Mouse (Mus musculus): ENCODE results near the gene Rbbp4. TPM values are rescaled to one million over a fixed set of nuclear protein-coding genes. Genes with fewer than 3 reads are reported as not detected.

Rbbp4 gene
- polyA plus RNA-seq, 1 experiment from 2014 or later, result 159 TPM

GRCm38 (mm10) chr4:129286001-129286682, 49.0 kb downstream of the Rbbp4 start:
- Histone ChIP-seq H3K4me2 (replicated peaks; ENCODE audit: low read depth, low read length) (no peak overlapping the region), H3K36me3 (ENCODE audit: insufficient read depth, low read length) (no peaks in the 10 kb centered on the region), H3K4me3 (ENCODE audit: low read depth, low read length) (no peak overlapping the region), H3K27me3 (replicated peaks; ENCODE audit: insufficient read depth, low read length) (no peaks in the 10 kb centered on the region), H3K4me1 (ENCODE audit: insufficient read depth, low read depth, low read length) (peaks cover 12% of the 10 kb centered on the region; the same call in 1 of the 2 replicates), H3K9ac (replicated peaks; ENCODE audit: low read depth) (no peak overlapping the region), H3K27ac (ENCODE audit: low read length) (no peak overlapping the region), H3K9me3 (ENCODE audit: low read length) (no peaks in the 10 kb centered on the region)
- TF ChIP-seq CTCF (IDR thresholded peaks at IDR 0.05) (no peak), EP300 (IDR thresholded peaks at IDR 0.05) (no peak)
- DNase-seq (ENCODE audit: low spot score) (peak; percentile 25), ATAC-seq (peak; percentile 51)
- WGBS, result 48% methylated on average over 5 of the region's 5 CpGs

- H3K9ac ChIP-seq (replicated peaks; ENCODE audit: low read depth), result no peak overlapping the region
- ATAC-seq (no peak), DNase-seq (ENCODE audit: low spot score) (no peak)
- H3K4me3 ChIP-seq (ENCODE audit: low read depth, low read length), result no peak overlapping the region
- H3K4me1 ChIP-seq (ENCODE audit: insufficient read depth, low read depth, low read length), result peaks cover 12% of the 10 kb centered on the region; the same call in 1 of the 2 replicates
- H3K4me2 ChIP-seq (replicated peaks; ENCODE audit: low read depth, low read length), result no peak overlapping the region
- H3K36me3 ChIP-seq (ENCODE audit: insufficient read depth, low read length), result no peaks in the 10 kb centered on the region
- no peaks in the 10 kb centered on the region for H3K9me3 ChIP-seq (ENCODE audit: low read length)
- WGBS, result 69% methylated on average over 2 of the region's 2 CpGs
- H3K27me3 ChIP-seq (replicated peaks; ENCODE audit: insufficient read depth, low read length), result no peaks in the 10 kb centered on the region
- H3K27ac ChIP-seq (ENCODE audit: low read length), result no peak overlapping the region
- TF ChIP-seq EP300 (IDR thresholded peaks at IDR 0.05) (no peak), CTCF (IDR thresholded peaks at IDR 0.05) (no peak)
Measured at GRCm38 (mm10) chr4:129284685-129285084, 50.5 kb downstream of the Rbbp4 start.

GRCm38 (mm10) chr4:129283226-129283625, 51.9 kb downstream of the Rbbp4 start:
- 90% methylated on average over 5 of the region's 5 CpGs for WGBS
- no peak overlapping the region for H3K9ac ChIP-seq (replicated peaks; ENCODE audit: low read depth)
- ATAC-seq, result no peak

DNA sequence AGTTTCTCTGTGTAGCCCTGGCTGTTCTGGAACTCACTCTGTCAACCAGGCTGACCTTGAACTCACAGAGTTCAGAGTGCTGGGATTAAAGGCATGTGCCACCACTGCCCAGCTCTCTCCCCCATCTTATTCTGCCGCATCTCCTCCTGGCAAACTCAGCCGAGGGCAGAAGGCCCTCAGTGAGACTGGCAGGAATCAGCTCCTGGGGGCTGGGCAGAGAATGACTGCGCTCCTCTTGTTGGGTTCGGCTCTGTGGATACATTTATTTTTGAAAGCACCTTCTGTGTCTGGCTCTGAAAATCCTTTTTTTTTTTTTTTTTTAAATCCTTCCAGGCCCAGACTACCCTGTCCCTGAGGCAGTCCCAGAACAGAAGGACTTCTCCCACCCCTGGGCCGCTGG, 52.4 kb downstream of the Rbbp4 start:
- H3K9me3 ChIP-seq (ENCODE audit: low read length), result no peaks in the 10 kb centered on the region

More at GRCm38 (mm10) chr4:129283226-129283625, 51.9 kb downstream of the Rbbp4 start:
- Histone ChIP-seq H3K36me3 (ENCODE audit: insufficient read depth, low read length) (no peaks in the 10 kb centered on the region), H3K27ac (ENCODE audit: low read length) (no peak overlapping the region), H3K4me3 (ENCODE audit: low read depth, low read length) (no peak overlapping the region), H3K4me1 (ENCODE audit: insufficient read depth, low read depth, low read length) (peaks cover 12% of the 10 kb centered on the region; the same call in 1 of the 2 replicates), H3K4me2 (replicated peaks; ENCODE audit: low read depth, low read length) (no peak overlapping the region), H3K27me3 (replicated peaks; ENCODE audit: insufficient read depth, low read length) (no peaks in the 10 kb centered on the region), H3K9me3 (ENCODE audit: low read length) (no peaks in the 10 kb centered on the region)
- TF ChIP-seq EP300 (IDR thresholded peaks at IDR 0.05) (no peak), CTCF (IDR thresholded peaks at IDR 0.05) (no peak)
- DNase-seq (ENCODE audit: low spot score), result no peak

DNA sequence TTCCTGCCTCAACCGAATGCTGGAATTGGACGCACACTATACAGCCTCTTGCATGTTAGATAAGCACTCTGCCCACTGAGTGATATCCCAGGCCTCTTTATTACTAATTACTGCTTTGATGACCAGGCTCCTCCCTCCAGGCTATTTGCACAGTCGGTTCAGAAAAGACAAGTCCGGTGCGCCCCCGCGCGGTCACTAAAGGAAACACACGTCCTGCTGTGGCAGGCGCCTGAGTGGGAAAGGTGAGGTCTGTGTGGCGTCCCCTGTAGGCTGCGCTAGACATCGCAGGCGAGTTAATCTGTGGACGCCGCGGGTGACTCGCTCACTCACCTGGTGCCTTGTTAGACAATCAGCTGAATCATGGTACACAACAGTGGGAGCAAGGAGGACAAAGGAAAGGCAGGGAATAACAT, 58.7 kb downstream of the Rbbp4 start:
- Histone ChIP-seq H3K4me1 (ENCODE audit: insufficient read depth, low read depth, low read length) (no peaks in the 10 kb centered on the region), H3K27me3 (replicated peaks; ENCODE audit: insufficient read depth, low read length) (no peaks in the 10 kb centered on the region), H3K4me3 (ENCODE audit: low read depth, low read length) (no peak overlapping the region), H3K9ac (replicated peaks; ENCODE audit: low read depth) (no peak overlapping the region), H3K9me3 (ENCODE audit: low read length) (no peaks in the 10 kb centered on the region), H3K4me2 (replicated peaks; ENCODE audit: low read depth, low read length) (no peak overlapping the region), H3K36me3 (ENCODE audit: insufficient read depth, low read length) (no peaks in the 10 kb centered on the region), H3K27ac (ENCODE audit: low read length) (no peak overlapping the region)
- 2% methylated on average over 18 of the region's 18 CpGs for WGBS
- TF ChIP-seq EP300 (IDR thresholded peaks at IDR 0.05) (no peak), CTCF (IDR thresholded peaks at IDR 0.05) (peak; percentile 100)
- ATAC-seq, result peak; percentile 59
- DNase-seq (ENCODE audit: low spot score), result peak; percentile 96

More for the DNA sequence above, 52.4 kb downstream of the Rbbp4 start:
- Histone ChIP-seq H3K4me3 (ENCODE audit: low read depth, low read length) (no peak overlapping the region), H3K36me3 (ENCODE audit: insufficient read depth, low read length) (no peaks in the 10 kb centered on the region), H3K4me1 (ENCODE audit: insufficient read depth, low read depth, low read length) (peaks cover 12% of the 10 kb centered on the region; the same call in 1 of the 2 replicates), H3K27ac (ENCODE audit: low read length) (no peak overlapping the region), H3K4me2 (replicated peaks; ENCODE audit: low read depth, low read length) (no peak overlapping the region), H3K27me3 (replicated peaks; ENCODE audit: insufficient read depth, low read length) (no peaks in the 10 kb centered on the region), H3K9ac (replicated peaks; ENCODE audit: low read depth) (no peak overlapping the region)
- TF ChIP-seq CTCF (IDR thresholded peaks at IDR 0.05) (no peak), EP300 (IDR thresholded peaks at IDR 0.05) (no peak)
- ATAC-seq (no peak), DNase-seq (ENCODE audit: low spot score) (no peak)
- WGBS, result 72% methylated on average over 5 of the region's 5 CpGs

DNA sequence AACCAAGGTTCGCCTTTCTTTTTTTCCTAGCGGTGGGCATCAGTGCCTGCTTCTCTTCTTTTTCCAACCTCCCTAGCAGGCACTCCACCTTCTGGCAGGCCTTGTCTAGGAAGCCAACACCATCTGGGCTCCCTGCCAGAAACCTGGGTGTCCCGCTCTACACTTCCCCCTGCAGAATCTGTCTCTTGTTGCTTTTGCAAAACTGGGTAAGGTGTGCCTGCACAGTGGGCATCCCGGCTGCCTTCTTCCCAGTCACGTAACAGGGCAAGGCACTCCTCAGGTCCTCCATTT, 62.5 kb downstream of the Rbbp4 start:
- Histone ChIP-seq H3K27me3 (replicated peaks; ENCODE audit: insufficient read depth, low read length) (no peaks in the 10 kb centered on the region), H3K9me3 (ENCODE audit: low read length) (no peaks in the 10 kb centered on the region), H3K27ac (ENCODE audit: low read length) (peak overlapping the region; percentile 20), H3K9ac (replicated peaks; ENCODE audit: low read depth) (no peak overlapping the region), H3K4me1 (ENCODE audit: insufficient read depth, low read depth, low read length) (no peaks in the 10 kb centered on the region), H3K36me3 (ENCODE audit: insufficient read depth, low read length) (no peaks in the 10 kb centered on the region), H3K4me3 (ENCODE audit: low read depth, low read length) (no peak overlapping the region), H3K4me2 (replicated peaks; ENCODE audit: low read depth, low read length) (peak overlapping the region; percentile 22; the same call in 1 of the 2 replicates)
- TF ChIP-seq EP300 (IDR thresholded peaks at IDR 0.05), result no peak
- peak; percentile 62 for TF ChIP-seq CTCF (IDR thresholded peaks at IDR 0.05)
- WGBS, result 31% methylated on average over 5 of the region's 5 CpGs
- ATAC-seq, result peak; percentile 62
- peak; percentile 89 for DNase-seq (ENCODE audit: low spot score)

Measured in lung, postnatal 0 days (tissue).